Mouse (Mus musculus) CH12.LX (cell line): ENCODE data around the gene Apom.

ENCODE experiments used
- CTCF ChIP-seq, 2 experiments: IDR thresholded peaks in 1 of 2; conservative IDR thresholded peaks in 1 of 2; 2 replicates each; pipeline ENCODE4 v1.5.1; 2011 to 2012; ENCODE audit warnings: low read depth in 2 of 2, low read length in 2 of 2, improper control_type of control experiment in 1 of 2, inconsistent platforms in 1 of 2, mild to moderate bottlenecking in 1 of 2, moderate library complexity in 1 of 2
- EP300 ChIP-seq: IDR thresholded peaks from 2 replicates; pipeline ENCODE4 v1.6.1; 2011; ENCODE audit warnings: low read length, improper control_type of control experiment
- GABPA ChIP-seq: IDR thresholded peaks from 2 replicates; pipeline ENCODE4 v1.6.1; 2012; ENCODE audit warnings: low read depth, low read length, improper control_type of control experiment, inconsistent platforms; ENCODE audit not compliant: insufficient replicate concordance
- MAFK ChIP-seq: IDR thresholded peaks from 2 replicates; pipeline ENCODE4 v1.6.1; 2011; ENCODE audit warnings: low read length, improper control_type of control experiment; ENCODE audit not compliant: insufficient replicate concordance
- MAZ ChIP-seq: IDR thresholded peaks from 2 replicates; pipeline ENCODE4 v1.6.1; 2012; ENCODE audit warnings: low read depth, mild to moderate bottlenecking, inconsistent platforms, low read length, improper control_type of control experiment, moderate library complexity
- NRF1 ChIP-seq: IDR thresholded peaks from 2 replicates; pipeline ENCODE4 v1.6.1; 2014; ENCODE audit warnings: low read depth, mild to moderate bottlenecking, inconsistent platforms, low read length, improper control_type of control experiment, moderate library complexity
- POLR2A ChIP-seq: IDR thresholded peaks from 2 replicates; pipeline ENCODE4 v1.6.1; 2011; ENCODE audit warnings: low read depth, mild to moderate bottlenecking, improper control_type of control experiment, low read length
- SIN3A ChIP-seq: IDR thresholded peaks from 2 replicates; pipeline ENCODE4 v1.6.1; 2012; ENCODE audit warnings: low read length, improper control_type of control experiment, inconsistent platforms
- TCF12 ChIP-seq: IDR thresholded peaks from 2 replicates; pipeline ENCODE4 v1.6.1; 2014; ENCODE audit warnings: low read depth, mild to moderate bottlenecking, inconsistent platforms, low read length, improper control_type of control experiment
- ZC3H11A ChIP-seq: IDR thresholded peaks from 2 replicates; pipeline ENCODE4 v1.6.1; 2012; ENCODE audit warnings: low read depth, mild to moderate bottlenecking, inconsistent platforms, low read length, improper control_type of control experiment

DNA sequence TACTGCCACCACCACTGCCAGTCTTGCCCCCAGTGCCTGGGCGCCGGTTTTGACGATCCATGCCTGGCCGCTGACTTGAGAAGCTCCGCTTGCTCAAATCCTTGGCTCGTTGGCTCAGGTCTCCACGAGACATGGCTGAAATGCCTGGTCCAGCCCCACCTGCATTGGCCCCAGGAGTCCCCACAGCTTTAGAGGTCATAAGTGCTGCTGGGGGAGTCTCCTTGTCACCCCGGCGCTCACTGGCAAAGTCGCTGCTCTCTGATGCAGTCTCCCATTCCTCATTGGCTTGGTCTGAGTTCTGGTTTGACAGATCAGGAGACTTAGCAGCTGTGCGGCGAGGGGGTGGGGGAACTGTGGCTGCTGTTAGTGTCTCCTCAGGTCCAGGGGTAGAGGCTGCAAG is 23.6 kb upstream of the Apom start:
- TF ChIP-seq NRF1, result no peak
- no peak for TF ChIP-seq POLR2A
- TF ChIP-seq CTCF (conservative IDR thresholded peaks at IDR 0.05 in 1 of 2, IDR thresholded peaks at IDR 0.05 in 1 of 2; ENCODE audit: low read depth in 2 of 2, low read length in 2 of 2), result no peak
- no peak for TF ChIP-seq ZC3H11A
- no peak for TF ChIP-seq MAZ
- TF ChIP-seq GABPA, result no peak
- TF ChIP-seq SIN3A, result no peak
- no peak for TF ChIP-seq MAFK
- no peak for TF ChIP-seq TCF12
- no peak for TF ChIP-seq EP300
